Mouse (Mus musculus) gastrocnemius, postnatal 36 days (tissue): ENCODE results near the gene Cep57l1. TPM values are rescaled to one million over a fixed set of nuclear protein-coding genes. Genes with fewer than 3 reads are reported as not detected.
"Not testable (repeated sequence)": the region's sequence is repeated elsewhere in the genome, so short reads cannot be mapped to it uniquely, and the experiment has no call there.

Experiments used
- DNase-seq, 2 experiments: peaks; one replicate each; pipeline ENCODE4 v3.0.0; 2022
- intact Hi-C: fragments of 180-260 bp; cut with DNase I; formaldehyde crosslinking; loops from one replicate; pipeline ENCODE4 v1.15.1; 2025
- total RNA-seq, 2 experiments: library from RNA; stranded (reverse); gene quantifications; 2 replicates each; pipeline ENCODE4 v1.2.3; 2021

Gene Cep57l1
- total RNA-seq, 2 experiments from 2014 or later: 2.0 to 2.9 TPM

- DNase-seq, intact Hi-C loops: not testable (repeated sequence)
Measured at GRCm38 (mm10) chr10:41818733-41819070, 9.0 kb upstream of the Cep57l1 start.

- no peak for DNase-seq
- intact Hi-C loops: no loop called here
Measured at GRCm38 (mm10) chr10:41818036-41818732, 8.5 kb upstream of the Cep57l1 start.

- DNase-seq: no peak
- intact Hi-C loops: no loop called here
Measured at GRCm38 (mm10) chr10:41816516-41816915, 6.8 kb upstream of the Cep57l1 start.

- intact Hi-C loops: no loop called here
- DNase-seq: no peak
Measured at GRCm38 (mm10) chr10:41814305-41814853, 4.7 kb upstream of the Cep57l1 start.

GRCm38 (mm10) chr10:41812566-41812965 lies 2.9 kb upstream of the Cep57l1 start:
- no peak for DNase-seq
- intact Hi-C loops: no loop called here

- DNase-seq: no peak
- intact Hi-C loops: no loop called here
Measured at GRCm38 (mm10) chr10:41810564-41811455, 1.1 kb upstream of the Cep57l1 start.

- intact Hi-C loops: no loop called here
- peak in 1 of 2 experiments; percentile 73 for DNase-seq
Measured at GRCm38 (mm10) chr10:41809080-41809770, 446 bp downstream of the Cep57l1 start.

- intact Hi-C loops: no loop called here
- DNase-seq: no peak
Measured at GRCm38 (mm10) chr10:41805729-41806355, 3.8 kb downstream of the Cep57l1 start.

GRCm38 (mm10) chr10:41804711-41805110 lies 5.0 kb downstream of the Cep57l1 start:
- intact Hi-C loops: no loop called here
- DNase-seq: no peak

- no peak for DNase-seq
- intact Hi-C loops: no loop called here
Measured at GRCm38 (mm10) chr10:41803467-41803866, 6.2 kb downstream of the Cep57l1 start.

GRCm38 (mm10) chr10:41797253-41797652 lies 12.4 kb downstream of the Cep57l1 start:
- intact Hi-C loops: no loop called here
- DNase-seq: no peak

- intact Hi-C loops: no loop called here
- no peak for DNase-seq
Measured at GRCm38 (mm10) chr10:41792375-41792774, 17.3 kb downstream of the Cep57l1 start.

- DNase-seq: no peak
- intact Hi-C loops: no loop called here
Measured at GRCm38 (mm10) chr10:41767254-41767653, 42.4 kb downstream of the Cep57l1 start.

- no peak for DNase-seq
- intact Hi-C loops: no loop called here
Measured at GRCm38 (mm10) chr10:41766280-41766679, 43.4 kb downstream of the Cep57l1 start.

GRCm38 (mm10) chr10:41765586-41765985 lies 44.1 kb downstream of the Cep57l1 start:
- intact Hi-C loops: no loop called here

GRCm38 (mm10) chr10:41763741-41764385 lies 45.8 kb downstream of the Cep57l1 start:
- intact Hi-C loops: no loop called here
- no peak for DNase-seq

More at GRCm38 (mm10) chr10:41765586-41765985, 44.1 kb downstream of the Cep57l1 start:
- DNase-seq: no peak

- no peak for DNase-seq
- intact Hi-C loops: no loop called here
Measured at GRCm38 (mm10) chr10:41760866-41761265, 48.8 kb downstream of the Cep57l1 start.

- DNase-seq: no peak
- intact Hi-C loops: no loop called here
Measured at GRCm38 (mm10) chr10:41758041-41758440, 51.6 kb downstream of the Cep57l1 start.

GRCm38 (mm10) chr10:41757226-41757625 lies 52.4 kb downstream of the Cep57l1 start:
- DNase-seq: no peak
- intact Hi-C loops: no loop called here
